Mouse (Mus musculus): ENCODE data around the gene Ranbp1.
"Not testable (repeated sequence)": the region's sequence is repeated elsewhere in the genome, so short reads cannot be mapped to it uniquely, and the experiment has no call there.

Gene Ranbp1

GRCm38 (mm10) chr16:18203430-18204091 is 45.0 kb downstream of the Ranbp1 start:
- DNase-seq (ENCODE audit: low read depth, low spot score) = no peak

DNA sequence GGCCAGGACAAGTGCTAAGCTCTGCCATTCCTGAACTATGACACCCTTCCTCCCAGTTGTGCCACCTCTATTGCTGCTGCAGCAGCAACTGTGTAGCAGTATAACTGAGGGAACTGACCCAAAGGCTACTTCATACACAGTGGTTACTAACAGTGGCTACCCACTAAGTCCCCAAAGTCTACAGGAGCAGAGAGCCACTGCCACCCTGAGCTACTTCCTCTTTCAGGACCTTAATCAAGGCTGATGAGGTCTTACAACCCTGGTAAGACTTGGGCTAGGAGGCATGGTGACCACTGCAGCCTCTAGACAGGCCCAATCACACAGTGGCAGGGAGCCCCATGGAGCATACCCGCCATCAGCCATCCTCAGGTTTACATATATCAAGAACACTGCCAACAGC is 46.5 kb downstream of the Ranbp1 start:
- no peak for DNase-seq (ENCODE audit: low read depth, low spot score)

- no peak for DNase-seq (ENCODE audit: low read depth, low spot score)
These were observed 46.9 kb downstream of the Ranbp1 start for GRCm38 (mm10) chr16:18201620-18202019.

DNA sequence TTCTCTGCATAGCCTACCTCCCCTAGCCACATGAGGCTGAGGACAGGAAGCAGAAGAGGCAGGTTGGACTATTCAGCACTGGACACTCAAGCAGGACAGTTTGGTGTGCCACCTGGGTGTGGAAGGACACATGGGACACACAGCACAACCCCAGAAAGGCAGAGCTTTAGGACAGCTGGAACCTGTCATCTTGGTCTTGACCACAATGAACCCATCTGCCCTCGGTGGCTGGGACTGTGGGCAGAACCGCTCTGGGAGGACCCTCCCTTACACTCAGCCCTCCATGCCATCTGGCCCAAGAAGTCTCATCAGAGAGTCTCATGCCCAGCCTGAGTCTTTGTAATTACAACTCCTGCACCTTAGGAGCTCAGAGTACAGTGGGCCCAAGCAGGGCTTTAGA is 48.5 kb downstream of the Ranbp1 start:
- no peak for DNase-seq (ENCODE audit: low read depth, low spot score)

DNA sequence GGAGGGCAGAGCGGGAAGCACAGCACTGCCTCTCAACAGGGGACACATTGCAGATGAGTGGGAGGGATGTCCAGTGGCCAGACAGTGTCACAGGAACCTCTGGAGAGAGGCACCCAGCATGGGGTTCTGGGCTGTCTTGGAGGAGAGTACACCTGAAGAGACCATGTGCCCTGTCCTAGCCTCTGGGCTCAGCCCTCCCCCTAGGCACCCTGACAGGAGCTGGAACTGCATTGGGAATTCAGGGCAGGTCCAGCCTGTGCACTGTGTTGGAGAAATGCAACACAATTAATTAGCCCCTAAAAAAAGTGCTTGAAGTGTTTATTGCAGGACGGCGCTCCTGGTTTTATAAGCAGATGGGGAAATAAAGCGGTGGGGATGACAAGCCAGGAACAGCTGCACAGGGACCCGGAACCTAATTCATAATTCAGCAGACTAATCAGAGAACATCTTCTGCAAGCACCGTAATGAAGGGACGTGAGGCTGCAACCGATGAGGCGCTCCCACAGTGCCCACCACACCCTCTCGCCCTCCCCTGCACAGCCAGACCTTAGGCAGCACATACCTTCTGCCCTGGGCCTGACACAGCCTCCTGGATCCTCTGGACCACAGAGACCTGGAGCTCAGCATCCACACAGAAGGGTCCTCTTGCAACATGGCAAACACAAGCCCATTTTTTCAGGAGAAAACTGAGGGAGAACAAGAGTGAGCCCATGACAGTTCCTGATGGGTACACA is 50.0 kb downstream of the Ranbp1 start:
- no peak for DNase-seq (ENCODE audit: low read depth, low spot score)

DNA sequence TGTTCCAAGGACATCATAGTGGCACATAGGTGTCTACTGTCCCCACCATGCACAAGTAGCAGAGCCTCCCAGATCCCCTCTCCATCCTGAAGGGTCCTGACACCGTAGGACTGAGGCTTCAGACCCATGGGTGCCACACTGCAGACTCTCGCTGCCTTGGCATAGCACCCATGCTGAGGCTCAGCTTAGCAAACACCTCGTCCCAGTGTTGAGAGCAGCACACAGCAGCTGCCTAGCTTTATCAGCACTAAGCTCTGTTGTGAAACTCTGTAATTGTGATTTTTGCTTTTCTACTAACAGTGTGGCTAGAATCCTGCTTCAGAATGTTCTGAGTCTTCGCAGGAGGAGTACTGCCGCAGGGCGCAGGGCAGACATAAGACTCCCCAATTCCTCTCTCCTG is 50.7 kb downstream of the Ranbp1 start:
- no peak for DNase-seq (ENCODE audit: low read depth, low spot score)

DNA sequence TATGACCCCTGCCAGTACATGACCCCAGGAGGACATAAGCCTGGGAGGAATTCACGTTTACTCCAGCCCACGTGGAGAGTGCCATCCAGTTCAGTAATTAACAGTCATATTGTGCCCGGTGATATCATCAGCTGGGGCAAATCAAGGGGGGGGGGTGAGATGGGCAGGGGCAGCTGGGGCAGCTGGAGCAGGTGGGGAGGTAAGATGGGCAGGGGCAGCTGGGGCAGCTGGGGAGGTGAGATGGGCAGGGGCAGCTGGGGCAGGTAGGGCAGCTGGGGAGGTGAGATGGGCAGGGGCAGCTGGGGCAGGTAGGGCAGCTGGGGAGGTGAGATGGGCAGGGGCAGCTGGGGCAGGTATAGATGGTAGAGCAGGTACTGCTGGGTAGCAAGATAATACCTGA is 53.0 kb downstream of the Ranbp1 start:
- DNase-seq (ENCODE audit: low read depth, low spot score) = not testable (repeated sequence)

GRCm38 (mm10) chr16:18195068-18195467 is 53.5 kb downstream of the Ranbp1 start:
- DNase-seq (ENCODE audit: low read depth, low spot score) = no peak

GRCm38 (mm10) chr16:18194208-18194985 is 54.1 kb downstream of the Ranbp1 start:
- no peak for DNase-seq (ENCODE audit: low read depth, low spot score)

DNA sequence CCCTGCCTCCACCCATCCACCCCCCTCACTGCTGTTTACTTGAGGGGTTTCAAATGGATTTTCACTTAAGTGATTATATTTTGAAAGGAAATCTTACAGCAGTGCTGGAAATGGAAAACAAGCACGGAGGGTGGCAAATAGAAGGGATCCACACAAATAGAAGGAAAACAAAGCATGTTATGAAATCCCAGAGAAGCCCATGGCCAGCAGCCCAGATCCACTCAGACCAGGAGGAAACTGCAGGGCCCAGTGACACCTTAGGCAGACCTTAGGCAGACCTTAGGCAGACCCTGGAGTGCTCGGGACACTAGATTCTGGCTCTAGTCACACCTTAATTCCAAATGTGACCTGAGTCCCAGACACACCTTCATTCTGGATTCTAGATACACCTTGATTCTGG is 57.5 kb downstream of the Ranbp1 start:
- DNase-seq (ENCODE audit: low read depth, low spot score) = no peak
